Mouse (Mus musculus) stomach, postnatal 0 days (tissue): ENCODE results near the gene Retnlg.
"Not testable (repeated sequence)": the region's sequence is repeated elsewhere in the genome, so short reads cannot be mapped to it uniquely, and the experiment has no call there.

Source experiments
- CTCF ChIP-seq: IDR thresholded peaks from 2 replicates; pipeline ENCODE4 v1.5.1; 2016; ENCODE audit warnings: antibody characterized with exemption, low read depth, mild to moderate bottlenecking, moderate library complexity
- EP300 ChIP-seq: optimal IDR thresholded peaks from 2 replicates; pipeline ENCODE3; 2016; ENCODE audit warnings: antibody characterized with exemption

DNA sequence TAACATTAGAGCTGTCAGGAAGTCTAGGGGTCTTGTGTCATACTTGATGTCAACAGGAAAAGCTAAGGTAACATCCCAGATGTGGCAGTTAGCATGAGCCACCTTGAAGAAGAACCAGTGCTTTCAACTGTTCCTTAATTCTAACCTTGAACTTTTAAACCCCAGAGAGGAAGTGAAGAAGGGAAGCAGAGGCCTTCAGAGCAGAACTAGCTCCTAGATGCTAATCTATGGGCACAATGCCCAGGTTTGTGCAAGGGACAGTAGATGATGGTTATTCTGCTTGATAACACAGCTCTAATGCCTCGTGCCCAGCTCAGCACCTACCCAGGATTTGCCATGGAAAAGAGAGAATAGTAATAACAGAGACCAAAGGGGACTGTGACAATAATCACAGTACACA, 38.8 kb upstream of the Retnlg start:
- TF ChIP-seq EP300, CTCF: not testable (repeated sequence)
